Mouse (Mus musculus): ENCODE data around the gene Sae1. TPM values are rescaled to one million over a fixed set of nuclear protein-coding genes. Genes with fewer than 3 reads are reported as not detected.
A peak's percentile ranks its signal among the peaks of the same experiment; 100 is the strongest.

Gene Sae1
- total and polyA plus RNA-seq, 3 experiments = 23.4 to 36.1 (median 33.0) TPM

DNA sequence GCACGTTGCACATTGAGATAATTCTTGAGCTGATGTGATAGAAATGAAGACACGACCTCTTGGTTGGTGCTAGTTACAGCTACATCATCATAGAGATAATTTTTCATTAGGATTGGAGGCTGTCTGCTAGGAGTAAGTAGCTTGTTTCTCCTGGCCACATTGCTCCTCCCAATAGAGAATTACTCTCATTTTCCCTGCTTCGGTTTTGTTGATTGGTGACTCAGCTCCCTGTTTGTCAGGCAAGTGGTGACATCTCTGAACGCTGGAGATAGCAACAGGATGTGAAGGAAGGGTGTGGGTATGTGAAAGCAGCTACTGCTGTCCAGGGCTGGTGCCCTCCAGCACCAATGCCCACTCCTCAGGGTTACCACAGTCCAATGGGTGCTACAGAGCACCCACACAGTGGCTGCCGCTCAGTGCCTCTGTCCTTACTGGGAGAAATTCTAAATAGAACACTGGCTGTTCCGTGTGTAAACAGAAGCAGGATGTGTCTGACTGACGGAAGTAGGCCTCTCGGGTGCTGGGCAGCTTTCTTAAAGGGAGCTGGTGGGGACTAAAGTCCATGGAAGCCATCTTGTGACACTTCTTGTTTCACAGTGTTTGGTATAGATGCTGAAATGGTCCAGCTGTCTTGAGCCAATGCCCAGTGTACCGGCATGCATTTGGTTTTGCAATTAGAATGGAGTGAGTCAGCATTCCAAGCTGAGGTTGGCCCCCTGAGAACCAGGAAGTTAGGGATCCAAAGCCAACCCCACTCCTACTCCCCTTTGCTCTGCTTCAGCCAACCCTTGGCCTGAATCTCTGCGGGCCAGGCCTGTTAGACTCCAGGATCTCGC lies 18.1 kb upstream of the Sae1 start:
- H3K9ac ChIP-seq (ENCODE audit: low read depth, low read length) = peak overlapping the region; percentile 45
- intact Hi-C loops (cut with DNase I) = loop anchor here (10.0 kb wide), 1 partner anchor 649 kb away; no protein-coding TSS in a partner anchor
- TF ChIP-seq EP300 (IDR thresholded peaks at IDR 0.05; ENCODE audit: insufficient read depth, low read depth, low read length) (peak; percentile 66), CTCF (IDR thresholded peaks at IDR 0.05) (no peak), POLR2A (IDR thresholded peaks at IDR 0.05; ENCODE audit: insufficient read depth, low read depth, low read length) (peak; percentile 72)
- peaks cover 19% of the 10 kb centered on the region for H3K36me3 ChIP-seq (ENCODE audit: control insufficient read depth, insufficient read depth, low read length)
- peak overlapping the region; percentile 100 for H3K27ac ChIP-seq
- no peaks in the 10 kb centered on the region; the same call in 1 of the 2 replicates for H3K79me2 ChIP-seq (replicated peaks; ENCODE audit: control insufficient read depth, insufficient read depth, low read length)
- WGBS = 13% methylated on average over 11 of the region's 11 CpGs
- H3K4me1 ChIP-seq (ENCODE audit: control insufficient read depth, insufficient read depth, low read length) = peaks cover 25% of the 10 kb centered on the region
- no peak overlapping the region; the same call in 1 of the 2 replicates for H3K4me3 ChIP-seq
- no peaks in the 10 kb centered on the region for H3K27me3 ChIP-seq (ENCODE audit: control insufficient read depth, insufficient read depth, low read length)
- DNase-seq = peak; percentile 80 to 86

DNA sequence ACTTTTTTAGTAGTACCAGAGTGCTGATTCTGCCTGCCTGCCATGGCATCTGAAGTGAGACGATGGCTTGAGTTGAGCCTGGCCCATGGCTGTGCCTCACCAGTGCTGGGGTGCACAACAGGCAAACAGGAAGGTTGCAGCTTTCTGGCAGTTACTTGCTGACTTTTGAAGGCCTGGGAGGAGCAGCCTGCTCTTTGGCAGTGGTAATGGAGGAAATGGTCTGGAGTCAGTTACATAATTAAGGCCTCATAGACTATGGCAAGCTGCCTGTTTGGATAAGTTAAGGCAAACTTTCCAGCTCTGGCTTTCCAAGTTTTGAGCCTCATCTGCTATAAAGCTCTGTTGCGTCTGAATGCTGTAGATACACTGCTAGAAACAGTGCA lies 17.5 kb upstream of the Sae1 start:
- TF ChIP-seq POLR2A (IDR thresholded peaks at IDR 0.05; ENCODE audit: insufficient read depth, low read depth, low read length) (peak; percentile 96), CTCF (IDR thresholded peaks at IDR 0.05) (no peak), EP300 (IDR thresholded peaks at IDR 0.05; ENCODE audit: insufficient read depth, low read depth, low read length) (peak; percentile 88; the same call in 1 of the 2 replicates)
- Histone ChIP-seq H3K4me1 (ENCODE audit: control insufficient read depth, insufficient read depth, low read length) (peaks cover 25% of the 10 kb centered on the region), H3K4me3 (no peak overlapping the region), H3K36me3 (ENCODE audit: control insufficient read depth, insufficient read depth, low read length) (peaks cover 19% of the 10 kb centered on the region), H3K79me2 (replicated peaks; ENCODE audit: control insufficient read depth, insufficient read depth, low read length) (no peaks in the 10 kb centered on the region; the same call in 1 of the 2 replicates), H3K27me3 (ENCODE audit: control insufficient read depth, insufficient read depth, low read length) (no peaks in the 10 kb centered on the region), H3K27ac (peak overlapping the region; percentile 100), H3K9ac (ENCODE audit: low read depth, low read length) (peak overlapping the region; percentile 40)
- 1% methylated on average over 2 of the region's 2 CpGs for WGBS
- DNase-seq = peak; percentile 78 to 81
- intact Hi-C loops (cut with DNase I) = loop anchor here (10.0 kb wide), 1 partner anchor 650 kb away; no protein-coding TSS in a partner anchor

- peak overlapping the region; percentile 100 for H3K27ac ChIP-seq
- H3K36me3 ChIP-seq (ENCODE audit: control insufficient read depth, insufficient read depth, low read length) = peaks cover 19% of the 10 kb centered on the region
- no peaks in the 10 kb centered on the region for H3K27me3 ChIP-seq (ENCODE audit: control insufficient read depth, insufficient read depth, low read length)
- no peak overlapping the region for H3K4me3 ChIP-seq
- H3K9ac ChIP-seq (ENCODE audit: low read depth, low read length) = peak overlapping the region; percentile 40
- TF ChIP-seq CTCF (IDR thresholded peaks at IDR 0.05) = no peak
- TF ChIP-seq EP300 (IDR thresholded peaks at IDR 0.05; ENCODE audit: insufficient read depth, low read depth, low read length) = no peak
- no peak for TF ChIP-seq POLR2A (IDR thresholded peaks at IDR 0.05; ENCODE audit: insufficient read depth, low read depth, low read length)
- intact Hi-C loops (cut with DNase I) = loop anchor here (10.0 kb wide), 1 partner anchor 650 kb away; no protein-coding TSS in a partner anchor
- H3K4me1 ChIP-seq (ENCODE audit: control insufficient read depth, insufficient read depth, low read length) = peaks cover 25% of the 10 kb centered on the region
- H3K79me2 ChIP-seq (replicated peaks; ENCODE audit: control insufficient read depth, insufficient read depth, low read length) = no peaks in the 10 kb centered on the region; the same call in 1 of the 2 replicates
- DNase-seq = no peak
- WGBS = 40% methylated on average over 3 of the region's 3 CpGs
Measured at GRCm38 (mm10) chr7:16404315-16405072, 16.9 kb upstream of the Sae1 start.

GRCm38 (mm10) chr7:16402968-16403948 lies 15.7 kb upstream of the Sae1 start:
- H3K4me1 ChIP-seq (ENCODE audit: control insufficient read depth, insufficient read depth, low read length) = peaks cover 27% of the 10 kb centered on the region

GRCm38 (mm10) chr7:16402449-16402848 lies 14.8 kb upstream of the Sae1 start:
- Histone ChIP-seq H3K4me3 (peak overlapping the region; percentile 86), H3K4me1 (ENCODE audit: control insufficient read depth, insufficient read depth, low read length) (peaks cover 27% of the 10 kb centered on the region), H3K9ac (ENCODE audit: low read depth, low read length) (peak overlapping the region; percentile 97), H3K36me3 (ENCODE audit: control insufficient read depth, insufficient read depth, low read length) (peaks cover 19% of the 10 kb centered on the region), H3K79me2 (replicated peaks; ENCODE audit: control insufficient read depth, insufficient read depth, low read length) (no peaks in the 10 kb centered on the region; the same call in 1 of the 2 replicates), H3K27me3 (ENCODE audit: control insufficient read depth, insufficient read depth, low read length) (no peaks in the 10 kb centered on the region), H3K27ac (peak overlapping the region; percentile 100)
- intact Hi-C loops (cut with DNase I) = loop anchor here (10.0 kb wide), 1 partner anchor 652 kb away; no protein-coding TSS in a partner anchor
- no peak for TF ChIP-seq CTCF (IDR thresholded peaks at IDR 0.05)
- TF ChIP-seq EP300 (IDR thresholded peaks at IDR 0.05; ENCODE audit: insufficient read depth, low read depth, low read length) = no peak
- 0 out of 2 replicates have a peak, but pooled peaks have one; percentile 5 for TF ChIP-seq POLR2A (IDR thresholded peaks at IDR 0.05; ENCODE audit: insufficient read depth, low read depth, low read length)
- WGBS = 1% methylated on average over 9 of the region's 9 CpGs
- DNase-seq = no peak

More at GRCm38 (mm10) chr7:16402968-16403948, 15.7 kb upstream of the Sae1 start:
- intact Hi-C loops (cut with DNase I) = loop anchor here (10.0 kb wide), 1 partner anchor 652 kb away; no protein-coding TSS in a partner anchor
- peak; percentile 52 to 56 for DNase-seq
- Histone ChIP-seq H3K27me3 (ENCODE audit: control insufficient read depth, insufficient read depth, low read length) (no peaks in the 10 kb centered on the region), H3K4me3 (peak overlapping the region; percentile 86), H3K36me3 (ENCODE audit: control insufficient read depth, insufficient read depth, low read length) (peaks cover 19% of the 10 kb centered on the region), H3K79me2 (replicated peaks; ENCODE audit: control insufficient read depth, insufficient read depth, low read length) (no peaks in the 10 kb centered on the region; the same call in 1 of the 2 replicates), H3K27ac (peak overlapping the region; percentile 100), H3K9ac (ENCODE audit: low read depth, low read length) (peak overlapping the region; percentile 74)
- 14% methylated on average over 21 of the region's 21 CpGs for WGBS
- TF ChIP-seq POLR2A (IDR thresholded peaks at IDR 0.05; ENCODE audit: insufficient read depth, low read depth, low read length) (0 out of 2 replicates have a peak, but pooled peaks have one; percentile 4), CTCF (IDR thresholded peaks at IDR 0.05) (no peak), EP300 (IDR thresholded peaks at IDR 0.05; ENCODE audit: insufficient read depth, low read depth, low read length) (0 out of 2 replicates have a peak, but pooled peaks have one; percentile 9)
